Mouse (Mus musculus) midbrain, embryonic 16.5 days (tissue): Measurements from ENCODE around the gene Tmem53. TPM values are rescaled to one million over a fixed set of nuclear protein-coding genes. Genes with fewer than 3 reads are reported as not detected.
A peak's percentile ranks its signal among the peaks of the same experiment; 100 is the strongest.

Source experiments
- ATAC-seq: fragments of 200-750 bp; cut with Nextera tagmentation; 2 replicates; pipeline ENCODE4 v1.8.0; 2017; ENCODE audit warnings: moderate TSS enrichment
- H3K27ac ChIP-seq: fragments of 300-500 bp; sonication (generic); 2 replicates; pipeline ENCODE4 v1.5.1; 2014; ENCODE audit warnings: mild to moderate bottlenecking, low read length, mixed read lengths
- H3K27me3 ChIP-seq: fragments of 300-500 bp; sonication (generic); 2 replicates; pipeline ENCODE4 v1.6.1; 2014; ENCODE audit warnings: low read depth, low read length, mixed read lengths; ENCODE audit not compliant: control insufficient read depth, insufficient read depth
- H3K36me3 ChIP-seq: fragments of 300-500 bp; sonication (generic); 2 replicates; pipeline ENCODE4 v1.6.1; 2014; ENCODE audit warnings: mild to moderate bottlenecking, low read length, moderate library complexity, mixed read lengths; ENCODE audit not compliant: control insufficient read depth, insufficient read depth
- H3K4me1 ChIP-seq: fragments of 300-500 bp; sonication (generic); 2 replicates; pipeline ENCODE4 v1.6.1; 2014; ENCODE audit warnings: mild to moderate bottlenecking, low read length, mixed read lengths; ENCODE audit not compliant: control insufficient read depth, insufficient read depth
- H3K4me2 ChIP-seq: fragments of 300-500 bp; sonication (generic); 2 replicates; pipeline ENCODE4 v1.6.1; 2014; ENCODE audit warnings: mild to moderate bottlenecking, low read length, mixed read lengths
- H3K4me3 ChIP-seq: fragments of 300-500 bp; sonication (generic); 2 replicates; pipeline ENCODE4 v1.5.1; 2014; ENCODE audit warnings: low read depth, mild to moderate bottlenecking, low read length, moderate library complexity, mixed read lengths
- H3K9ac ChIP-seq: fragments of 300-500 bp; sonication (generic); 2 replicates; pipeline ENCODE4 v1.6.1; 2014; ENCODE audit warnings: low read depth, low read length, mixed read lengths
- H3K9me3 ChIP-seq: fragments of 300-500 bp; sonication (generic); replicated peaks from 2 replicates; pipeline ENCODE4 v1.6.1; 2014; ENCODE audit warnings: mild to moderate bottlenecking, low read length, mixed read lengths; ENCODE audit not compliant: control insufficient read depth, poor library complexity, severe bottlenecking
- WGBS: fragments of 180-500 bp; shearing (Covaris S2); extraction: QIAGEN DNeasy Blood & Tissue Kit; methylation state at CpG from one replicate; pipeline ENCODE4 v1.1.7; 2014; 5-methylcytosine and 5-hydroxymethylcytosine counted together
- polyA plus RNA-seq: library from polyadenylated mRNA; unstranded; fragments of >200 nt; fragmentation: Nextera tagmentation; extraction: Ambion mirVana; gene quantifications from 2 replicates; pipeline ENCODE4 v1.2.1, GENCODE M21; 2015

Gene Tmem53
- polyA plus RNA-seq, 1 experiment from 2014 or later = 10.1 TPM

DNA sequence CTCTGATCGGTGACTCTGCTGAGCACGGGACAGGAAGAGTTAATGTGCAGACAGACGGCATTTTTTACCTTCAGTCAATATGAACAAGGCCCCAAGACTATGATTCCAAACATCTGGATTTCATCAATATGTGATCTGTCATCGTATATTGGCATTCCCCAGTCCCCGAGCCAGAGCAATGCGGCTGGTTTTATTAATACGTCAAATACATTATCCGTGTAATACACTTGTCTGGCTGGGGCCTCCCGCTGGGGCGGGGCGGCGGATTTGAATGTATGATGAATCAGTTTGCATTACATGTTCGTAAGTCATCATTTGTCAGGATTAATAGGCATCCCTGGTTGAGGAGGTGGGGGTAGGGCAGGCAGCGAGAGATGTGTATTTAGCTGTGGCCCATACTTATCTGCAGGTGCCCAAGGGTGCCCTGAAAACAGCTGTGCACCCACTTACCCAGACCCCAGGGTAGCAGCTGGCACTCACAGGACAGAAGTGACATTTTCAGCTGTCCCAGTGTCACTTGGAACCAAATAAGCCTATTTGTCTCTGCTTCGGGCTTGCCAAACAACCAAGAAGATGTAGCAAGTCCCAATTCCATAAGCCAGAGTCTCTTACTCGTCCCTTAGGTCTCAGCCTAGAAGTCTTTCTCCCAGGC, 63.2 kb downstream of the Tmem53 start:
- peaks cover 13% of the 10 kb centered on the region for H3K27me3 ChIP-seq
- H3K4me1 ChIP-seq = peaks cover 24% of the 10 kb centered on the region
- no peak overlapping the region for H3K27ac ChIP-seq
- H3K9me3 ChIP-seq = no peaks in the 10 kb centered on the region
- WGBS = 63% methylated on average over 16 of the region's 16 CpGs
- no peaks in the 10 kb centered on the region for H3K36me3 ChIP-seq
- H3K4me2 ChIP-seq = no peak overlapping the region
- no peak overlapping the region for H3K9ac ChIP-seq
- ATAC-seq = no peak
- no peak overlapping the region for H3K4me3 ChIP-seq

DNA sequence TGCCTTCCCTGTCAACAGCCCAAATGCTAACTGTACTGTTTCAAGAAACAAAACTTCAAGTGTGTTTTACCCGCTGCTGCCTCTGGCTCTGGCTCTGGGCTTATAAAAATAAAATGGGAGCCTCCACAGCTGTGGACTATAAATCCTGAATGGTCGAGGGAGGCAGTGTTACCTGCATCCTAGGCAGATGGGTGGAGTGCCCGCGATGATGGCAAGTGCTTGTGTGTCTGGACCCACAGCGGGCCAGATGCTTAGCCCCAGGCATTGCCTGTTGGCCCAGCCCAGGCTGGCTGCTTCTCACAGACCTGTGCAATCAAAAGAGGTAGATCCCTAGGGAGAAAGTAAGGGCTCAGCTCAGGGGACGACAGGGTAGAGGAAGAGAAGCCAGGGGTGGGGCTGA, 65.0 kb downstream of the Tmem53 start:
- Histone ChIP-seq H3K27ac (no peak overlapping the region; the same call in 1 of the 2 replicates), H3K4me1 (peaks cover 24% of the 10 kb centered on the region), H3K27me3 (peaks cover 13% of the 10 kb centered on the region), H3K4me3 (no peak overlapping the region), H3K9me3 (no peaks in the 10 kb centered on the region), H3K4me2 (no peak overlapping the region), H3K9ac (peak overlapping the region; percentile 8; the same call in 1 of the 2 replicates), H3K36me3 (no peaks in the 10 kb centered on the region)
- 49% methylated on average over 6 of the region's 6 CpGs for WGBS
- ATAC-seq = no peak

DNA sequence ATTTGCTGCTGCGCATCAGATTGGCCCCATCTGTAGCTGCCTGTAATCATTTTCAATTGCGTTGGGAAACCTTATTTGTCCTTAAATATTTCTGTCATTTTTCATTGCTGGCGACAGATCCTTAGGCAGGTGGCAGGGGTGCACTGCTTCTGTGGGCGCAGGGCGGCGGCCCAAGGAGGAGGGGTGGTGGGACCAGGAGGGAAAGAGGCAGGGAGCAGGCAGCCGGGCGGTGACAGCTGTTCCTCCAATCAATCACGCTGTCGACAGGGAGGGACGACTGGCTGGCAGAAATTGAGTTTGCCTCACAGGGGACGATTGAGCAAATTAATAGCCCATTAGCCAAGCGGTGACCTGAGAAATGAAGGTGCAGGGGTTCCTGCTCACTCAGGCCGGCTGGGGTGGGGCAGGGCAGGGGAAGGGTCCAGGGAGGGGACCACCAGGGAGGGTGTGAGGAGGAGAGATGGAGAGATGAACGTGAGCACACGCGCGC, 66.0 kb downstream of the Tmem53 start:
- Histone ChIP-seq H3K36me3 (no peaks in the 10 kb centered on the region), H3K9me3 (no peaks in the 10 kb centered on the region), H3K4me2 (peak overlapping the region; percentile 33), H3K4me3 (0 out of 2 replicates have a peak overlapping the region, but pooled peaks have one; percentile 0), H3K27ac (no peak overlapping the region), H3K4me1 (peaks cover 26% of the 10 kb centered on the region), H3K27me3 (peaks cover 18% of the 10 kb centered on the region), H3K9ac (peak overlapping the region; percentile 8; the same call in 1 of the 2 replicates)
- ATAC-seq = peak; percentile 43; the same call in 1 of the 2 replicates
- WGBS = 21% methylated on average over 17 of the region's 18 CpGs

Other genes with a start within 250 kb of the Tmem53 start
- 48.9 and 49.8 TPM in 2 replicates for gene Eif2b3, start 232.5 kb upstream of the Tmem53 start, polyA plus RNA-seq
- 7.4 and 9.5 TPM in 2 replicates for gene Ptch2, start 155.9 kb upstream of the Tmem53 start, polyA plus RNA-seq
- 3.9 and 4.0 TPM in 2 replicates for gene Btbd19, start 126.2 kb upstream of the Tmem53 start, polyA plus RNA-seq
- gene Tctex1d4, start 125.2 kb upstream of the Tmem53 start, polyA plus RNA-seq = 0.46 and 1.1 TPM in 2 replicates
- gene Plk3, start 118.0 kb upstream of the Tmem53 start, polyA plus RNA-seq = 18.7 TPM in 2 replicates
- 381 and 382 TPM in 2 replicates for gene Rps8, start 95.7 kb upstream of the Tmem53 start, polyA plus RNA-seq
- 6.4 and 7.3 TPM in 2 replicates for gene Kif2c, start 69.3 kb upstream of the Tmem53 start, polyA plus RNA-seq
- 1.6 and 3.1 TPM in 2 replicates for gene Armh1, start 174 bp downstream of the Tmem53 start, polyA plus RNA-seq
- 137 and 150 TPM in 2 replicates for gene Rnf220, start 245.1 kb downstream of the Tmem53 start, polyA plus RNA-seq